Mouse (Mus musculus) megakaryocyte, embryonic 14.5 days (primary cell): ENCODE data around the gene Vsir.

Source experiments
- FLI1 ChIP-seq: IDR thresholded peaks from 2 replicates; pipeline ENCODE4 v1.6.1; 2012; ENCODE audit warnings: low read length, inconsistent platforms, mixed read lengths
- GATA1 ChIP-seq: IDR thresholded peaks from 3 replicates; pipeline ENCODE4 v1.6.1; 2012; ENCODE audit warnings: mixed read lengths, low read length, inconsistent platforms, borderline replicate concordance

GRCm38 (mm10) chr10:60413756-60414155, 67.1 kb downstream of the Vsir start:
- no peak for TF ChIP-seq GATA1
- no peak for TF ChIP-seq FLI1
